Mouse (Mus musculus): ENCODE measurements around the gene Ffar1. TPM values are rescaled to one million over a fixed set of nuclear protein-coding genes. Genes with fewer than 3 reads are reported as not detected.

Ffar1 gene
- polyA plus RNA-seq, 1 experiment from 2014 or later = not detected

- H3K4me3 ChIP-seq = no peak overlapping the region
- no peaks in the 10 kb centered on the region for H3K36me3 ChIP-seq
- H3K9ac ChIP-seq = no peak overlapping the region
- no peaks in the 10 kb centered on the region for H3K27me3 ChIP-seq
- H3K27ac ChIP-seq = no peak overlapping the region
- H3K9me3 ChIP-seq = no peaks in the 10 kb centered on the region
- no peak for ATAC-seq (ENCODE audit: insufficient number of reproducible peaks, insufficient read depth, low FRiP score, low TSS enrichment)
- no peaks in the 10 kb centered on the region for H3K4me1 ChIP-seq
- no peak overlapping the region for H3K4me2 ChIP-seq (replicated peaks)
Measured at GRCm38 (mm10) chr7:30884047-30884446, 22.7 kb upstream of the Ffar1 start.

DNA sequence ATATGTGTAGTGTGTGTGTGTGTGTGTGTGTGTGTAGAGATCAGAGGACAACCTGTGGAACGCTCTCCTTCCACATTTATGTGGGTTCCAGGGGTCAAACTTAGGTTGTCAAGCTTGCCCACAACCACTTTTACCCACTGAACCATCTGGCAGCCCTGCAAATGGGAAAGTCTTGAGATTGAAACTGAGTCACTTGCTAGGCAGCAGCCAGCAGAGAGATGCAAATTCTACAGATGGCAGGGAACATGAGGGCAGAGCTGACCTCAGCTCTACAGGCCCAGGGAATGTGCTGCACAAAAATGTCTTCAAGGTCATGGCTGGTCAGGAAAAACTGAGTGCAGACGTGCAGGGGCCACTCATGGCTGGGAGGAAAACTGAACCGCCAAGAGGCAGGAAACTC is 20.0 kb upstream of the Ffar1 start:
- no peak overlapping the region for H3K4me2 ChIP-seq (replicated peaks)
- ATAC-seq (ENCODE audit: insufficient number of reproducible peaks, insufficient read depth, low FRiP score, low TSS enrichment) = no peak
- no peaks in the 10 kb centered on the region for H3K4me1 ChIP-seq
- no peak overlapping the region for H3K4me3 ChIP-seq
- no peaks in the 10 kb centered on the region for H3K9me3 ChIP-seq
- WGBS = 78% methylated on average over 3 of the region's 3 CpGs
- no peak overlapping the region for H3K9ac ChIP-seq
- H3K27me3 ChIP-seq = no peaks in the 10 kb centered on the region
- no peaks in the 10 kb centered on the region for H3K36me3 ChIP-seq
- H3K27ac ChIP-seq = no peak overlapping the region

DNA sequence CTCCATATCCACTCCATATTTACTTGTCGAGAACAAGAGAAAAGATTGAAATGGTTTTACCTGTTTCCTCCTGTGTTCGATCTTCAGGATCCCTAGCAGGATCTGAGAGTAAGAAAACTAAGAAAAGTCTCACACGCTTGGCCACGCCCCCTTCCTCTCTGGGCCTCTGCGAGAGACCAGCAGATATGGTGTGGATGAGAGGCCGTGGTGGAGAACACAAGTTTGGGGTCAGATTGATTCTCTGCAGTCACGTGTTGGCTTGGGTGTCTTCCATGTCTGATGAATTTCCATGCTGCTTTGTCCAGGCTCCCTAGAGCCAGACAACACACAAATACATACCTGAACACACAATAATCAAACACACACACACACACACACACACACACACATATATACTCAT is 18.8 kb upstream of the Ffar1 start, which contains the start of gene Cd22:
TSS of gene Cd22 (minus strand) at position 167 of the 400 bp plus-strand sequence.
- no peak within 1 kb of the TSS for H3K4me2 ChIP-seq (replicated peaks)
- H3K4me3 ChIP-seq = no peak within 1 kb of the TSS
- H3K4me1 ChIP-seq = no peaks in the 10 kb centered on the region
- ATAC-seq (ENCODE audit: insufficient number of reproducible peaks, insufficient read depth, low FRiP score, low TSS enrichment) = no peak
- no peaks in the 10 kb centered on the region for H3K36me3 ChIP-seq
- no peak within 1 kb of the TSS for H3K27ac ChIP-seq
- no peaks in the 10 kb centered on the region for H3K9me3 ChIP-seq
- no peaks in the 10 kb centered on the region for H3K27me3 ChIP-seq
- 63% methylated on average over 7 of the region's 7 CpGs for WGBS
- H3K9ac ChIP-seq = no peak within 1 kb of the TSS

GRCm38 (mm10) chr7:30878950-30879349 is 17.6 kb upstream of the Ffar1 start:
- Histone ChIP-seq H3K9me3 (no peaks in the 10 kb centered on the region), H3K27me3 (no peaks in the 10 kb centered on the region), H3K36me3 (no peaks in the 10 kb centered on the region), H3K4me3 (no peak overlapping the region), H3K27ac (no peak overlapping the region), H3K4me2 (replicated peaks) (no peak overlapping the region), H3K9ac (no peak overlapping the region), H3K4me1 (no peaks in the 10 kb centered on the region)
- no peak for ATAC-seq (ENCODE audit: insufficient number of reproducible peaks, insufficient read depth, low FRiP score, low TSS enrichment)
- WGBS = 67% methylated on average over 6 of the region's 6 CpGs

- Histone ChIP-seq H3K9ac (no peak overlapping the region; the same call in 1 of the 2 replicates), H3K9me3 (no peaks in the 10 kb centered on the region), H3K36me3 (no peaks in the 10 kb centered on the region), H3K4me3 (no peak overlapping the region), H3K27ac (no peak overlapping the region), H3K4me2 (replicated peaks) (peak overlapping the region; percentile 28; the same call in 1 of the 2 replicates), H3K4me1 (no peaks in the 10 kb centered on the region), H3K27me3 (no peaks in the 10 kb centered on the region)
- WGBS = 21% methylated on average over 15 of the region's 15 CpGs
- no peak for ATAC-seq (ENCODE audit: insufficient number of reproducible peaks, insufficient read depth, low FRiP score, low TSS enrichment)
Measured at GRCm38 (mm10) chr7:30873083-30873482, 11.7 kb upstream of the Ffar1 start.

DNA sequence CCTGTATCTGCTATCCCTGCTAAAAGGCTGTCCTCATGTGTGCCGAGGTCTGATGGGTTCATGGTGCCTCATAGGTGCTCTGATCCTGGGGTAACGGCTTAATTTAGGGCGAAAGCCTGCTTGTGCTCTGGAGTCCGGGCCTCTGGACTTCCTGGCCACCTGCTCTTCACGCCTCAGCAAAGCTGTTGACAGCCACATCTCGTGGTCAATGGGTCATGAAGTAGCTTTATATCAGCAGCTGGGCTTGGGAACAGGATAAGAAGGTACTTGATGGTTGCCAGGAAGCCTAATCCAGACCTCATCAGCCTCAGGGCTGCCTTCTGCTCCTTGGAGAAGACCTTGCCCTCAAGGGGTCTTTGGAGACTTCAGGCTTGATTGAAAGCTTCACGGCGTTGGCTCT is 2.0 kb upstream of the Ffar1 start:
- no peak for ATAC-seq (ENCODE audit: insufficient number of reproducible peaks, insufficient read depth, low FRiP score, low TSS enrichment)
- no peak overlapping the region for H3K4me2 ChIP-seq (replicated peaks)

GRCm38 (mm10) chr7:30859635-30860402 is 1.5 kb downstream of the Ffar1 start:
- Histone ChIP-seq H3K27ac (no peak overlapping the region), H3K9ac (peak overlapping the region; percentile 19; the same call in 1 of the 2 replicates), H3K27me3 (0 out of 2 replicates have a peak, but pooled peaks cover 6% of the 10 kb centered on the region), H3K4me2 (replicated peaks) (peak overlapping the region; percentile 51), H3K4me1 (no peaks in the 10 kb centered on the region), H3K4me3 (peak overlapping the region; percentile 21; the same call in 1 of the 2 replicates), H3K36me3 (no peaks in the 10 kb centered on the region), H3K9me3 (no peaks in the 10 kb centered on the region)
- 14% methylated on average over 14 of the region's 16 CpGs for WGBS
- ATAC-seq (ENCODE audit: insufficient number of reproducible peaks, insufficient read depth, low FRiP score, low TSS enrichment) = no peak

More for the DNA sequence above, 2.0 kb upstream of the Ffar1 start:
- H3K4me3 ChIP-seq = no peak overlapping the region
- 78% methylated on average over 8 of the region's 8 CpGs for WGBS
- no peaks in the 10 kb centered on the region for H3K4me1 ChIP-seq
- H3K27me3 ChIP-seq = no peaks in the 10 kb centered on the region
- H3K9me3 ChIP-seq = no peaks in the 10 kb centered on the region
- no peaks in the 10 kb centered on the region for H3K36me3 ChIP-seq
- H3K9ac ChIP-seq = no peak overlapping the region
- H3K27ac ChIP-seq = no peak overlapping the region

GRCm38 (mm10) chr7:30859290-30859634 is 2.1 kb downstream of the Ffar1 start:
- Histone ChIP-seq H3K9ac (peak overlapping the region; percentile 19; the same call in 1 of the 2 replicates), H3K27me3 (0 out of 2 replicates have a peak, but pooled peaks cover 11% of the 10 kb centered on the region), H3K36me3 (no peaks in the 10 kb centered on the region), H3K4me1 (no peaks in the 10 kb centered on the region), H3K9me3 (no peaks in the 10 kb centered on the region), H3K4me3 (no peak overlapping the region), H3K27ac (no peak overlapping the region), H3K4me2 (replicated peaks) (peak overlapping the region; percentile 51; the same call in 1 of the 2 replicates)
- no peak for ATAC-seq (ENCODE audit: insufficient number of reproducible peaks, insufficient read depth, low FRiP score, low TSS enrichment)

DNA sequence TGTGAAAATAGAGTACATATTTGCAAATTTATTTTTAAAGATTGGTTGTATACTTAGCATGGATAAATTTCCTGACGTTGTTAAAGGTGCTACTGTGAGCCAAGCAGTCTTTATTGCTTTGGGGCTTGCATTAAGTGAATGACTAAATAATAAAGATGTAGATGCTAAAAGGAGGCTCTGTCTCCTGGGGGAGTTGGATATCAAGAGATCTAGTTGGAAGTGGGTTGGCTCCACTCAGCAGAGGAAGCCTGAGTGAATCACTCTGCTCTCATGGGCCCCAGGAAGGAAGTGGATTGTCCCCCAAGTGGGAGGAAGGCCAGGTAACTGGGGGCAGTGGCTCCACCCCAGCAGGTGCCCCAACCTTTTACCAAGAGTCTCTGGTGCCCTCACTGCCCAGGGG is 3.6 kb downstream of the Ffar1 start:
- no peak overlapping the region for H3K4me2 ChIP-seq (replicated peaks)
- H3K4me1 ChIP-seq = no peaks in the 10 kb centered on the region
- no peak overlapping the region for H3K4me3 ChIP-seq
- H3K9me3 ChIP-seq = no peaks in the 10 kb centered on the region
- H3K27me3 ChIP-seq = 0 out of 2 replicates have a peak, but pooled peaks cover 11% of the 10 kb centered on the region
- ATAC-seq (ENCODE audit: insufficient number of reproducible peaks, insufficient read depth, low FRiP score, low TSS enrichment) = no peak
- WGBS = 71% methylated on average over 1 of the region's 1 CpGs
- no peak overlapping the region for H3K27ac ChIP-seq
- H3K9ac ChIP-seq = no peak overlapping the region
- H3K36me3 ChIP-seq = no peaks in the 10 kb centered on the region

- no peaks in the 10 kb centered on the region for H3K4me1 ChIP-seq
- H3K9me3 ChIP-seq = no peaks in the 10 kb centered on the region
- H3K27me3 ChIP-seq = 0 out of 2 replicates have a peak, but pooled peaks cover 11% of the 10 kb centered on the region
- no peak within 1 kb of the TSS for H3K27ac ChIP-seq
- H3K4me2 ChIP-seq (replicated peaks) = no peak within 1 kb of the TSS
- WGBS = 83% methylated on average over 6 of the region's 6 CpGs
- H3K9ac ChIP-seq = no peak within 1 kb of the TSS
- no peak for ATAC-seq (ENCODE audit: insufficient number of reproducible peaks, insufficient read depth, low FRiP score, low TSS enrichment)
- H3K36me3 ChIP-seq = no peaks in the 10 kb centered on the region
- H3K4me3 ChIP-seq = no peak within 1 kb of the TSS
Measured at GRCm38 (mm10) chr7:30856078-30856477, 5.3 kb downstream of the Ffar1 start, which contains the start of gene Ffar3. Gene Ffar3 (minus strand): TSS chr7:30856178.

- Histone ChIP-seq H3K9me3 (no peaks in the 10 kb centered on the region), H3K27me3 (peaks cover 11% of the 10 kb centered on the region; the same call in 1 of the 2 replicates), H3K4me1 (no peaks in the 10 kb centered on the region), H3K4me2 (replicated peaks) (no peak overlapping the region), H3K9ac (no peak overlapping the region), H3K4me3 (no peak overlapping the region), H3K27ac (no peak overlapping the region), H3K36me3 (no peaks in the 10 kb centered on the region)
- ATAC-seq (ENCODE audit: insufficient number of reproducible peaks, insufficient read depth, low FRiP score, low TSS enrichment) = no peak
- WGBS = 84% methylated on average over 1 of the region's 1 CpGs
Measured at GRCm38 (mm10) chr7:30851421-30851820, 9.9 kb downstream of the Ffar1 start.

DNA sequence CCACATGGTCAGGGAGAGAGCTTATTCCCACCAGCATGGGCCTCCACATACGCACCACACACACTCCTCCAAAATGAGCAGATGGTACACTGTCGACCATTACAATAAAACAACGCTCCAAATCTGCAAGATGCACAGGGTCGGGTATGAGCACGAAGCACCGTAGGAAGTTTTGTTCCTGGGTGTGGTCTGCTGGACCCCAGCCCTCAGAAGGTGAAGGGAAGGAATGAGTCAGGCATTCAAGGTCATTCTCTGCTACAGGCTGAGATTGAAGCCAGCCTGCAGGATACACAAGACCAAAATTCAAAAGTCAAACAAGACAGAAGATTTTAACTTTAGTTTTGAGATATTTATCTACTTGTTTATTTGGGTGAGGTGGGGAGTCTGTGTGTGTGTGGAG is 13.4 kb downstream of the Ffar1 start:
- Histone ChIP-seq H3K4me1 (no peaks in the 10 kb centered on the region), H3K4me2 (replicated peaks) (no peak overlapping the region), H3K4me3 (no peak overlapping the region), H3K27me3 (no peaks in the 10 kb centered on the region; the same call in 1 of the 2 replicates), H3K9ac (no peak overlapping the region), H3K9me3 (no peaks in the 10 kb centered on the region), H3K27ac (no peak overlapping the region), H3K36me3 (no peaks in the 10 kb centered on the region)
- no peak for ATAC-seq (ENCODE audit: insufficient number of reproducible peaks, insufficient read depth, low FRiP score, low TSS enrichment)
- 76% methylated on average over 6 of the region's 6 CpGs for WGBS
